Mouse (Mus musculus): ENCODE data around the gene Pnp2.

- TF ChIP-seq CTCF (IDR thresholded peaks at IDR 0.05 in 2 of 3, conservative IDR thresholded peaks at IDR 0.05 in 1 of 3; ENCODE audit: control insufficient read depth in 1 of 3, insufficient read depth in 1 of 3, low read depth in 2 of 3, low read length in 3 of 3, poor library complexity in 1 of 3, severe bottlenecking in 1 of 3) (no peak), POLR2A (IDR thresholded peaks at IDR 0.05; ENCODE audit: control insufficient read depth in 1 of 2, insufficient read depth in 1 of 2, low read depth in 1 of 2, low read length in 2 of 2, poor library complexity in 1 of 2) (no peak), POLR2AphosphoS5 (IDR thresholded peaks at IDR 0.05; ENCODE audit: borderline replicate concordance, low read depth, low read length) (no peak), ZC3H11A (IDR thresholded peaks at IDR 0.05; ENCODE audit: low read depth, low read length) (no peak), SMC3 (IDR thresholded peaks at IDR 0.05; ENCODE audit: low read depth, low read length) (no peak), POLR2AphosphoS2 (IDR thresholded peaks at IDR 0.05; ENCODE audit: low read length) (peak; percentile 15; the same call in 1 of the 2 replicates), USF2 (IDR thresholded peaks at IDR 0.05; ENCODE audit: borderline replicate concordance in 1 of 2, insufficient read depth in 1 of 2, low read depth in 1 of 2, low read length in 2 of 2) (no peak), UBTF (IDR thresholded peaks at IDR 0.05; ENCODE audit: borderline replicate concordance, insufficient read depth, low read depth, low read length) (0 out of 2 replicates have a peak, but pooled peaks have one; percentile 4), ZMIZ1 (IDR thresholded peaks at IDR 0.05; ENCODE audit: low read depth, low read length) (0 out of 2 replicates have a peak, but pooled peaks have one; percentile 53), CHD2 (IDR thresholded peaks at IDR 0.05; ENCODE audit: low read length) (no peak)
Measured at GRCm38 (mm10) chr14:50925111-50925920, 30.5 kb upstream of the Pnp2 start.
